Mouse (Mus musculus) CH12.LX (cell line): ENCODE results near the gene Prkag2. TPM values are rescaled to one million over a fixed set of nuclear protein-coding genes. Genes with fewer than 3 reads are reported as not detected.

Experiments used
- DNase-seq: peaks from one replicate; pipeline ENCODE4 v3.0.0-alpha.2; 2013; ENCODE audit errors: extremely low read depth
- H3K27ac ChIP-seq: 2 replicates; pipeline ENCODE4 v1.5.1; 2012; ENCODE audit warnings: low read depth, mild to moderate bottlenecking, control low read depth, moderate library complexity; ENCODE audit not compliant: insufficient read depth
- H3K27me3 ChIP-seq: replicated peaks from 2 replicates; pipeline ENCODE3; 2012; ENCODE audit warnings: inconsistent platforms
- H3K36me3 ChIP-seq, 2 experiments: replicated peaks in 1 of 2; 2 replicates each; pipeline versions ENCODE3 to v1.6.1; 2012; ENCODE audit warnings: inconsistent platforms in 1 of 2, low read length in 1 of 2, mild to moderate bottlenecking in 1 of 2, mixed read lengths in 1 of 2, moderate library complexity in 1 of 2; ENCODE audit not compliant: control insufficient read depth in 1 of 2, insufficient read depth in 1 of 2
- H3K4me1 ChIP-seq, 2 experiments: 2 replicates each; pipeline ENCODE4 v1.6.1; 2012; ENCODE audit warnings: inconsistent platforms in 1 of 2, moderate library complexity in 1 of 2; ENCODE audit not compliant: insufficient read depth in 2 of 2, control insufficient read depth in 1 of 2
- H3K4me2 ChIP-seq: 2 replicates; pipeline ENCODE4 v1.6.1; 2012; ENCODE audit warnings: low read depth, mild to moderate bottlenecking, control low read depth; ENCODE audit not compliant: poor library complexity, insufficient read depth, severe bottlenecking
- H3K4me3 ChIP-seq, 3 experiments: fragments of 150-350 bp in 1 of 3; sonication (generic) in 1 of 3; replicated peaks in 1 of 3; 2 replicates each; pipeline versions ENCODE3 to v1.5.1; 2011 to 2012; ENCODE audit warnings: low read depth in 2 of 3, low read length in 2 of 3, mild to moderate bottlenecking in 2 of 3, moderate library complexity in 2 of 3, control low read depth in 1 of 3, improper control_type of control experiment in 1 of 3, inconsistent platforms in 1 of 3, mixed read lengths in 1 of 3; ENCODE audit not compliant: poor library complexity in 1 of 3
- H3K79me2 ChIP-seq: replicated peaks from 2 replicates; pipeline ENCODE4 v1.6.1; 2012; ENCODE audit warnings: mild to moderate bottlenecking, moderate library complexity; ENCODE audit not compliant: control insufficient read depth, poor library complexity, insufficient read depth, severe bottlenecking; ENCODE audit errors: extremely low read depth
- H3K9ac ChIP-seq: 2 replicates; pipeline ENCODE4 v1.6.1; 2012; ENCODE audit warnings: low read depth, mild to moderate bottlenecking, control low read depth, moderate library complexity; ENCODE audit not compliant: insufficient read depth
- H3K9me3 ChIP-seq: replicated peaks from 2 replicates; pipeline ENCODE3; 2012; ENCODE audit warnings: low read length, inconsistent platforms, mixed read lengths
- BHLHE40 ChIP-seq: IDR thresholded peaks from 2 replicates; pipeline ENCODE4 v1.6.1; 2011; ENCODE audit warnings: mild to moderate bottlenecking, low read depth, low read length, improper control_type of control experiment
- CHD1 ChIP-seq: IDR thresholded peaks from 2 replicates; pipeline ENCODE4 v1.6.1; 2012; ENCODE audit warnings: low read depth, low read length, improper control_type of control experiment, inconsistent platforms
- CHD2 ChIP-seq: IDR thresholded peaks from 2 replicates; pipeline ENCODE4 v1.6.1; 2011; ENCODE audit warnings: low read length, improper control_type of control experiment
- CTCF ChIP-seq, 2 experiments: IDR thresholded peaks in 1 of 2; conservative IDR thresholded peaks in 1 of 2; 2 replicates each; pipeline ENCODE4 v1.5.1; 2011 to 2012; ENCODE audit warnings: low read depth in 2 of 2, low read length in 2 of 2, improper control_type of control experiment in 1 of 2, inconsistent platforms in 1 of 2, mild to moderate bottlenecking in 1 of 2, moderate library complexity in 1 of 2
- E2F4 ChIP-seq: IDR thresholded peaks from 2 replicates; pipeline ENCODE4 v1.6.1; 2011; ENCODE audit warnings: low read depth, low read length, improper control_type of control experiment; ENCODE audit not compliant: insufficient replicate concordance
- EP300 ChIP-seq: IDR thresholded peaks from 2 replicates; pipeline ENCODE4 v1.6.1; 2011; ENCODE audit warnings: low read length, improper control_type of control experiment
- GABPA ChIP-seq: IDR thresholded peaks from 2 replicates; pipeline ENCODE4 v1.6.1; 2012; ENCODE audit warnings: low read depth, low read length, improper control_type of control experiment, inconsistent platforms; ENCODE audit not compliant: insufficient replicate concordance
- JUN ChIP-seq: IDR thresholded peaks from 2 replicates; pipeline ENCODE4 v1.6.1; 2011; ENCODE audit warnings: low read depth, mild to moderate bottlenecking, low read length, improper control_type of control experiment, moderate library complexity; ENCODE audit not compliant: insufficient read depth
- KAT2A ChIP-seq: IDR thresholded peaks from 2 replicates; pipeline ENCODE4 v1.6.1; 2012; ENCODE audit warnings: low read length, improper control_type of control experiment, inconsistent platforms; ENCODE audit not compliant: insufficient replicate concordance
- MAX ChIP-seq: IDR thresholded peaks from 2 replicates; pipeline ENCODE4 v1.6.1; 2011; ENCODE audit warnings: low read length, improper control_type of control experiment
- MAZ ChIP-seq: IDR thresholded peaks from 2 replicates; pipeline ENCODE4 v1.6.1; 2012; ENCODE audit warnings: low read depth, mild to moderate bottlenecking, inconsistent platforms, low read length, improper control_type of control experiment, moderate library complexity
- MEF2A ChIP-seq: IDR thresholded peaks from 2 replicates; pipeline ENCODE4 v1.6.1; 2014; ENCODE audit warnings: low read depth, mild to moderate bottlenecking, inconsistent platforms, low read length, improper control_type of control experiment, borderline replicate concordance
- MXI1 ChIP-seq: IDR thresholded peaks from 2 replicates; pipeline ENCODE4 v1.6.1; 2011; ENCODE audit warnings: mild to moderate bottlenecking, low read depth, low read length, improper control_type of control experiment
- MYC ChIP-seq: IDR thresholded peaks from 2 replicates; pipeline ENCODE4 v1.6.1; 2011; ENCODE audit warnings: low read depth, mild to moderate bottlenecking, improper control_type of control experiment, low read length
- NELFE ChIP-seq: IDR thresholded peaks from 2 replicates; pipeline ENCODE4 v1.6.1; 2011; ENCODE audit warnings: low read depth, low read length, improper control_type of control experiment
- NRF1 ChIP-seq: IDR thresholded peaks from 2 replicates; pipeline ENCODE4 v1.6.1; 2014; ENCODE audit warnings: low read depth, mild to moderate bottlenecking, inconsistent platforms, low read length, improper control_type of control experiment, moderate library complexity
- PAX5 ChIP-seq: IDR thresholded peaks from 2 replicates; pipeline ENCODE4 v1.6.1; 2012; ENCODE audit warnings: low read length, inconsistent platforms, mixed read lengths
- POLR2A ChIP-seq: IDR thresholded peaks from 2 replicates; pipeline ENCODE4 v1.6.1; 2011; ENCODE audit warnings: low read depth, mild to moderate bottlenecking, improper control_type of control experiment, low read length
- POLR2AphosphoS2 ChIP-seq: IDR thresholded peaks from 2 replicates; pipeline ENCODE4 v1.6.1; 2011; ENCODE audit warnings: low read depth, low read length, improper control_type of control experiment
- SIN3A ChIP-seq: IDR thresholded peaks from 2 replicates; pipeline ENCODE4 v1.6.1; 2012; ENCODE audit warnings: low read length, improper control_type of control experiment, inconsistent platforms
- SMC3 ChIP-seq: IDR thresholded peaks from 2 replicates; pipeline ENCODE4 v1.6.1; 2011; ENCODE audit warnings: low read depth, low read length, improper control_type of control experiment
- TBP ChIP-seq: conservative IDR thresholded peaks from 2 replicates; pipeline ENCODE4 v1.6.1; 2011; ENCODE audit warnings: low read depth, low read length, improper control_type of control experiment
- USF1 ChIP-seq: IDR thresholded peaks from 2 replicates; pipeline ENCODE4 v1.6.1; 2014; ENCODE audit warnings: low read depth, mild to moderate bottlenecking, inconsistent platforms, low read length, improper control_type of control experiment
- USF2 ChIP-seq: conservative IDR thresholded peaks from 2 replicates; pipeline ENCODE4 v1.6.1; 2011; ENCODE audit warnings: low read depth, low read length, improper control_type of control experiment
- ZC3H11A ChIP-seq: IDR thresholded peaks from 2 replicates; pipeline ENCODE4 v1.6.1; 2012; ENCODE audit warnings: low read depth, mild to moderate bottlenecking, inconsistent platforms, low read length, improper control_type of control experiment
- ZMIZ1 ChIP-seq: IDR thresholded peaks from 2 replicates; pipeline ENCODE4 v1.6.1; 2012; ENCODE audit warnings: low read depth, mild to moderate bottlenecking, inconsistent platforms, low read length, improper control_type of control experiment
- ZNF384 ChIP-seq: IDR thresholded peaks from 2 replicates; pipeline ENCODE4 v1.6.1; 2012; ENCODE audit warnings: low read depth, low read length, improper control_type of control experiment, inconsistent platforms
- dilution Hi-C: fragments of 300-500 bp; cut with MboI; formaldehyde crosslinking; loops from 2 replicates; pipeline ENCODE4 v1.14.3; 2020; ENCODE audit warnings: low sequenced_read_pairs; ENCODE audit not compliant: extremely low pct_unique_long_range_greater_than_20kb, extremely low pct_ligation_motif_present
- in situ Hi-C: fragments of 300-500 bp; cut with MboI; formaldehyde crosslinking; loops from 3 replicates; pipeline ENCODE4 v1.14.3; 2019; ENCODE audit warnings: low sequenced_read_pairs, low pct_ligation_motif_present, low pct_unique_long_range_greater_than_20kb, mixed read lengths
- polyA plus RNA-seq: library from polyadenylated mRNA; unstranded; fragments of >175 nt; gene quantifications from 2 replicates; pipeline ENCODE4 v1.2.1, GENCODE M21; 2012; ENCODE audit warnings: low read depth; ENCODE audit not compliant: insufficient read length
- total RNA-seq, 2 experiments: library from RNA; depleted of rRNA; stranded (reverse); fragments of 300-350 nt in 1 of 2; fragments of >200 nt in 1 of 2; gene quantifications; 2 replicates each; pipeline ENCODE4 v1.2.3; 2012 to 2014

The Prkag2 gene
- total and polyA plus RNA-seq, 3 experiments = 4.6 to 21.2 (median 8.8) TPM

- TF ChIP-seq ZC3H11A (no peak), SMC3 (no peak), CHD2 (no peak), POLR2AphosphoS2 (no peak), ZMIZ1 (no peak), POLR2A (no peak), ZNF384 (no peak), KAT2A (no peak), JUN (no peak), PAX5 (no peak), MAX (no peak), TBP (no peak), BHLHE40 (no peak), GABPA (no peak), USF2 (no peak), MEF2A (no peak), MYC (no peak)
- peaks cover 0 to 3% of the 10 kb centered on the region in 2 experiments for H3K36me3 ChIP-seq
- H3K4me2 ChIP-seq = no peak overlapping the region
- no peaks in the 10 kb centered on the region for H3K79me2 ChIP-seq
- no peak overlapping the region for H3K4me3 ChIP-seq
- H3K9me3 ChIP-seq = no peaks in the 10 kb centered on the region
- peaks cover 3 to 8% of the 10 kb centered on the region in 2 experiments; a peak in 2 of 4 replicates for H3K4me1 ChIP-seq
- no peak overlapping the region for H3K27ac ChIP-seq
- in situ Hi-C loops = no loop called here
- no peak overlapping the region for H3K9ac ChIP-seq
- no peak for DNase-seq
- dilution Hi-C loops = no loop called here
- H3K27me3 ChIP-seq = no peaks in the 10 kb centered on the region
Observed at GRCm38 (mm10) chr5:25030276-25030681, 70.2 kb downstream of the Prkag2 start.

DNA sequence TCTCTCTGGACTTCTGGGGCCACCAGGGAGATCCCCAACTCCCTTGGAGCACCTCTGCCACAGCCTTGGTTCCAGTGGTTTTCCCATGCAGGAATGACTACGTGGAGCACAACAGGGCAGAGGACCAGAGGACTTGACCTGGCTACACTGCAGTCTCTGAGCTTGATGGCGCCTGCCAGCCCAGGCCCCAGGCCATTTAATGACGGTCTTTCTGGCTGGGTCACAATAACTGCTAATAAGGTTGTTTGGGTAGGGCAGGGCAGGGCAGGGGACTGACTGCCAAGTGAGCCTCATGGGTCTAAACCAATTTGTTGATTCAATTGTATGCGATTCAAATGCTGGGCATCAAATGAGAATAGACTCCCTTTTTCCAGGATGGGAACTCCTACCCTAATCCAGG lies 72.8 kb downstream of the Prkag2 start:
- DNase-seq = no peak
- no peaks in the 10 kb centered on the region for H3K9me3 ChIP-seq
- in situ Hi-C loops (loop anchor here (10.0 kb wide), 1 partner anchor 67 kb away; no protein-coding TSS in a partner anchor), dilution Hi-C loops (no loop called here)
- H3K9ac ChIP-seq = no peak overlapping the region
- no peak for TF ChIP-seq CHD2
- no peak for TF ChIP-seq BHLHE40
- TF ChIP-seq MAZ = no peak
- no peak for TF ChIP-seq USF1
- no peak for TF ChIP-seq SIN3A
- TF ChIP-seq CHD1 = no peak
- TF ChIP-seq MXI1 = no peak
- no peak for TF ChIP-seq TBP
- TF ChIP-seq E2F4 = no peak
- no peak for TF ChIP-seq NELFE
- TF ChIP-seq EP300 = no peak
- no peak for TF ChIP-seq CTCF (conservative IDR thresholded peaks at IDR 0.05 in 1 of 2, IDR thresholded peaks at IDR 0.05 in 1 of 2; ENCODE audit: low read depth in 2 of 2, low read length in 2 of 2)
- no peak for TF ChIP-seq ZNF384
- TF ChIP-seq JUN = no peak
- TF ChIP-seq NRF1 = no peak
- no peak for TF ChIP-seq MAX
- TF ChIP-seq MEF2A = no peak
- H3K27ac ChIP-seq = no peak overlapping the region
- H3K27me3 ChIP-seq = no peaks in the 10 kb centered on the region
- H3K79me2 ChIP-seq = no peaks in the 10 kb centered on the region
- no peak overlapping the region for H3K4me2 ChIP-seq
- peaks cover 3 to 18% of the 10 kb centered on the region in 2 experiments; a peak in 2 of 4 replicates for H3K4me1 ChIP-seq
- no peak overlapping the region for H3K4me3 ChIP-seq
- peaks cover 0 to 3% of the 10 kb centered on the region in 2 experiments for H3K36me3 ChIP-seq
